ENCODE assay signal across 8 mouse cellular contexts in the genomic region with DNA sequence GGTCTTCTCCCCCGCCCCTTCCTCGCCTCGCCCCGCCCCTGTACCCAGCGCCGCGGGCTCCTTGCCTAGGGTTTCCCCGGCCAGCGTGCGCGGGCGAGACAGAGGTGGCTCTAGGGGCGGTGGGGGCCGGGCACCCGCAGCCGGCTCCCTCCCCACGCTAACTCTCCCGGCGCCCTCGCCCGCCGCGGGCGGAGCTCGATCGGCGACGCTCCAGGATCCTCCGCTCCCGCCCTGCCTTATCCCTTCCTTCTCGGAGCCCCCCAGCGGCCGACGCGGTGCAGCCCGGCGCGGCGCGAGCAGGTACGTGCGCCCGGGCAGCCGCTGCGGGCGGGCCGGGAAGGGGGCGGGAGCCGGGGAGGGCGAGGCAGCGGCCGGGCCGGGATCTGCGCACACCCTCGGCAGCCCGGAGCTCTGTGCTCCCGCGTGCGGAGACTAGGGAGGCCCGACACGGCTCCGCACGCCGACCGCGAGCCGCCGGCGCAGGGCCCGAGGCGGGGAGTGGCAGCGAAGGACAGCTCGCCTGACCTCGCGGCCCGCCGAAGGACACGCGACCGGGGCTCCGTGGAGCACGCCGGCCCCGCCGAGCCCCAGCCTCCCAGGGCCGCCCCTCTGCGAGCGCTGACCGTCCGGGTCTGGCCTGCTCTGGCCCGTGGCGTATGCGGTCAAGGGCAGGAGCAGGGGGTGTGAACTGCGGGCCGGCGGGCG. TPM values are rescaled to one million over a fixed set of nuclear protein-coding genes. Genes with fewer than 3 reads are reported as not detected.
DNase-seq lines count a peak whose midpoint lies in the region; ATAC-seq and TF ChIP-seq lines count a peak whose summit lies in the region.

No protein-coding gene starts in this region.

- H3K9me3 ChIP-seq in heart, embryonic 14.5 days (ENCODE audit: control insufficient read depth, low read length): no peaks in the 10 kb centered on the region
- H3K9me3 ChIP-seq in kidney, embryonic 16.5 days (ENCODE audit: low read length): no peaks in the 10 kb centered on the region
- no peaks in the 10 kb centered on the region for H3K9me3 ChIP-seq in liver, embryonic 16.5 days (replicated peaks; ENCODE audit: control insufficient read depth, low read length)

- DNase-seq in urinary bladder, adult 2 months (ENCODE audit: low spot score): peak; percentile 39
- DNase-seq in urinary bladder, postnatal 4 days (ENCODE audit: low spot score in 2 of 2): no peak
- DNase-seq in embryo, embryonic 9.5 days (ENCODE audit: extremely low spot score): peak; percentile 56
- no peak for DNase-seq in c-Kit-positive CD71-positive TER-119-positive erythroid progenitor cells, embryonic 14.5 days (ENCODE audit: low spot score)

- TF ChIP-seq POLR2A in olfactory bulb, adult 2 months (IDR thresholded peaks at IDR 0.05; ENCODE audit: insufficient read depth, low read depth, low read length): no peak

- peaks cover 4% of the 10 kb centered on the region in 2 experiments; a peak in 3 of 4 replicates for H3K4me1 ChIP-seq in heart, embryonic 14.5 days (ENCODE audit: control insufficient read depth in 2 of 2, insufficient read depth in 2 of 2, low read length in 2 of 2)
- peaks cover 7% of the 10 kb centered on the region for H3K4me1 ChIP-seq in kidney, embryonic 16.5 days (ENCODE audit: insufficient read depth, low read length)
- H3K4me1 ChIP-seq in liver, embryonic 16.5 days (ENCODE audit: control insufficient read depth, low read depth, low read length): no peaks in the 10 kb centered on the region; the same call in 1 of the 2 replicates
- peaks cover 12% of the 10 kb centered on the region for H3K4me1 ChIP-seq in olfactory bulb, adult 2 months (ENCODE audit: control insufficient read depth, insufficient read depth, low read length)

- peak overlapping the region; percentile 53 to 63 for H3K4me3 ChIP-seq in heart, embryonic 14.5 days (ENCODE audit: control insufficient read depth in 1 of 2, insufficient read depth in 1 of 2, low read depth in 1 of 2, low read length in 2 of 2)
- peak overlapping the region; percentile 63 for H3K4me3 ChIP-seq in kidney, embryonic 16.5 days (ENCODE audit: low read length)
- H3K4me3 ChIP-seq in liver, embryonic 16.5 days (ENCODE audit: low read depth, low read length): peak overlapping the region; percentile 48
- peak overlapping the region; percentile 69 for H3K4me3 ChIP-seq in olfactory bulb, adult 2 months (ENCODE audit: insufficient read depth, low read depth, low read length)

- TF ChIP-seq CTCF in olfactory bulb, adult 2 months (IDR thresholded peaks at IDR 0.05; ENCODE audit: insufficient read depth, low read depth, low read length): no peak

- no peak overlapping the region for H3K27ac ChIP-seq in heart, embryonic 14.5 days (replicated peaks in 1 of 2; ENCODE audit: control insufficient read depth in 1 of 2, insufficient read depth in 1 of 2, low read depth in 2 of 2, low read length in 2 of 2)
- no peak overlapping the region for H3K27ac ChIP-seq in kidney, embryonic 16.5 days (ENCODE audit: low read length)
- no peak overlapping the region for H3K27ac ChIP-seq in liver, embryonic 16.5 days (ENCODE audit: low read length)
- no peak overlapping the region for H3K27ac ChIP-seq in olfactory bulb, adult 2 months (ENCODE audit: insufficient read depth, low read depth, low read length)

- H3K9ac ChIP-seq in heart, embryonic 14.5 days (ENCODE audit: low read length): peak overlapping the region; percentile 78
- H3K9ac ChIP-seq in kidney, embryonic 16.5 days (replicated peaks; ENCODE audit: low read length): peak overlapping the region; percentile 66
- H3K9ac ChIP-seq in liver, embryonic 16.5 days (ENCODE audit: low read depth, low read length): no peak overlapping the region

- peaks cover 44% of the 10 kb centered on the region for H3K27me3 ChIP-seq in heart, embryonic 14.5 days (ENCODE audit: control insufficient read depth, insufficient read depth, low read length)
- peaks cover 43% of the 10 kb centered on the region for H3K27me3 ChIP-seq in kidney, embryonic 16.5 days (ENCODE audit: insufficient read depth, low read length)
- peaks cover 47% of the 10 kb centered on the region for H3K27me3 ChIP-seq in liver, embryonic 16.5 days (ENCODE audit: control insufficient read depth, insufficient read depth, low read depth, low read length)

- WGBS in heart, embryonic 14.5 days: under 1% methylated on average over 72 of the region's 97 CpGs
- WGBS in kidney, embryonic 16.5 days: under 1% methylated on average over 84 of the region's 97 CpGs
- WGBS in liver, embryonic 16.5 days (ENCODE audit: insufficient replicate concordance): under 1% methylated on average over 71 of the region's 97 CpGs
- 1% methylated on average over 91 of the region's 97 CpGs for WGBS in olfactory bulb, adult 2 months

- H3K4me2 ChIP-seq in heart, embryonic 14.5 days (ENCODE audit: low read length): peak overlapping the region; percentile 99
- peak overlapping the region; percentile 100 for H3K4me2 ChIP-seq in kidney, embryonic 16.5 days (replicated peaks; ENCODE audit: low read depth, low read length)
- peak overlapping the region; percentile 72 for H3K4me2 ChIP-seq in liver, embryonic 16.5 days (ENCODE audit: low read depth, low read length)

- no peaks in the 10 kb centered on the region for H3K36me3 ChIP-seq in heart, embryonic 14.5 days (ENCODE audit: control insufficient read depth, insufficient read depth, low read length)
- no peaks in the 10 kb centered on the region for H3K36me3 ChIP-seq in kidney, embryonic 16.5 days (ENCODE audit: insufficient read depth, low read length)
- no peaks in the 10 kb centered on the region for H3K36me3 ChIP-seq in liver, embryonic 16.5 days (ENCODE audit: control insufficient read depth, insufficient read depth)

- peak; percentile 64 for ATAC-seq in heart, embryonic 14.5 days (ENCODE audit: insufficient number of reproducible peaks, insufficient read depth, low FRiP score, low read depth)
- ATAC-seq in kidney, embryonic 16.5 days (ENCODE audit: low FRiP score, low TSS enrichment): peak; percentile 83
- ATAC-seq in liver, embryonic 16.5 days (ENCODE audit: low read depth): peak; percentile 49

RNA-seq across cellular contexts. Expression of a gene that starts 0.5 kb away (rescaled TPM):
- 0.27 and 0.39 TPM in 2 replicates for polyA plus RNA-seq in urinary bladder, adult 2 months (2012; rRNA removed)
- 1.1 and 1.9 TPM in 2 replicates for polyA plus RNA-seq in heart, embryonic 14.5 days (2014; fragmentation: Nextera tagmentation; extraction: Ambion mirVana)
- polyA plus RNA-seq in kidney, embryonic 16.5 days (2015; fragmentation: Nextera tagmentation; extraction: Ambion mirVana): 1.0 and 1.1 TPM in 2 replicates
- polyA plus RNA-seq in liver, embryonic 16.5 days (2015; fragmentation: Nextera tagmentation; extraction: Ambion mirVana): 0.11 TPM in 1 of 2 replicates, not detected in the other
- polyA plus RNA-seq in olfactory bulb, adult 2 months (2012; ENCODE audit: insufficient read depth, insufficient read length, low replicate concordance, missing spikeins): not detected in 2 replicates

RNA-seq across cellular contexts. Expression of a gene that starts 34.0 kb away (rescaled TPM):
- polyA plus RNA-seq in urinary bladder, adult 2 months (2012; rRNA removed): not detected in 2 replicates
- polyA plus RNA-seq in heart, embryonic 14.5 days (2014; fragmentation: Nextera tagmentation; extraction: Ambion mirVana): not detected in 2 replicates
- not detected in 2 replicates for polyA plus RNA-seq in kidney, embryonic 16.5 days (2015; fragmentation: Nextera tagmentation; extraction: Ambion mirVana)
- polyA plus RNA-seq in liver, embryonic 16.5 days (2015; fragmentation: Nextera tagmentation; extraction: Ambion mirVana): not detected in 2 replicates
- polyA plus RNA-seq in olfactory bulb, adult 2 months (2012; ENCODE audit: insufficient read depth, insufficient read length, low replicate concordance, missing spikeins): not detected in 2 replicates

RNA-seq across cellular contexts. Expression of a gene that starts 41.7 kb away (rescaled TPM):
- polyA plus RNA-seq in urinary bladder, adult 2 months (2012; rRNA removed): 30.3 and 32.5 TPM in 2 replicates
- 30.9 and 33.7 TPM in 2 replicates for polyA plus RNA-seq in heart, embryonic 14.5 days (2014; fragmentation: Nextera tagmentation; extraction: Ambion mirVana)
- polyA plus RNA-seq in kidney, embryonic 16.5 days (2015; fragmentation: Nextera tagmentation; extraction: Ambion mirVana): 49.3 and 50.2 TPM in 2 replicates
- polyA plus RNA-seq in liver, embryonic 16.5 days (2015; fragmentation: Nextera tagmentation; extraction: Ambion mirVana): 44.3 and 45.9 TPM in 2 replicates
- not detected in 2 replicates for polyA plus RNA-seq in olfactory bulb, adult 2 months (2012; ENCODE audit: insufficient read depth, insufficient read length, low replicate concordance, missing spikeins)

Comparison
In these comparisons a context has a peak if more than half of its experiments do, and no peak if none do; other contexts are left out.
1. DNase-seq: peak in urinary bladder, adult 2 months (single experiment) and embryo, embryonic 9.5 days (single experiment); none in urinary bladder, postnatal 4 days (0 of 2) and c-Kit-positive CD71-positive TER-119-positive erythroid progenitor cells, embryonic 14.5 days (single experiment).
2. Peak in every context shown above with its lines, with median percentiles within 50 percentile points of each other: ATAC-seq, H3K4me2 ChIP-seq and H3K4me3 ChIP-seq.